Mouse (Mus musculus): Measurements from ENCODE around the gene Otop1. TPM values are rescaled to one million over a fixed set of nuclear protein-coding genes. Genes with fewer than 3 reads are reported as not detected.

The Otop1 gene
- polyA plus RNA-seq, 1 experiment from 2014 or later, result not detected

Other genes with a start within 250 kb of the Otop1 start
- 47.8 and 53.5 TPM in 2 replicates for gene Stx18, start 237.2 kb upstream of the Otop1 start, polyA plus RNA-seq (2014; fragmentation: Nextera tagmentation; extraction: Ambion mirVana)
- 54.3 and 76.1 TPM in 2 replicates for gene Nsg1, start 116.1 kb upstream of the Otop1 start, polyA plus RNA-seq (2014; fragmentation: Nextera tagmentation; extraction: Ambion mirVana)
- 17.3 and 20.8 TPM in 2 replicates for gene Zbtb49, start 55.5 kb upstream of the Otop1 start, polyA plus RNA-seq (2014; fragmentation: Nextera tagmentation; extraction: Ambion mirVana)
- gene Lyar, start 55.5 kb upstream of the Otop1 start, polyA plus RNA-seq (2014; fragmentation: Nextera tagmentation; extraction: Ambion mirVana), result 140 and 143 TPM in 2 replicates
- gene Tmem128, start 15.8 kb upstream of the Otop1 start, polyA plus RNA-seq (2014; fragmentation: Nextera tagmentation; extraction: Ambion mirVana), result 82.6 and 100 TPM in 2 replicates
- not detected in 2 replicates for gene Drd5, start 43.4 kb downstream of the Otop1 start, polyA plus RNA-seq (2014; fragmentation: Nextera tagmentation; extraction: Ambion mirVana)
- gene Slc2a9, start 227.2 kb downstream of the Otop1 start, polyA plus RNA-seq (2014; fragmentation: Nextera tagmentation; extraction: Ambion mirVana), result 0.37 TPM in 1 of 2 replicates, not detected in the other

Data from forebrain, embryonic 11.5 days (tissue).